Mouse (Mus musculus): ENCODE data around the gene Tma7. TPM values are rescaled to one million over a fixed set of nuclear protein-coding genes. Genes with fewer than 3 reads are reported as not detected.

Gene Tma7
- polyA plus RNA-seq (2014; fragmentation: Nextera tagmentation; extraction: Ambion mirVana): 733 and 824 TPM in 2 replicates

- H3K4me3 ChIP-seq (replicated peaks; ENCODE audit: low read depth, low read length): peak within 1 kb of the TSS; percentile 80
- H3K36me3 ChIP-seq (ENCODE audit: control insufficient read depth, insufficient read depth, low read length): peaks cover 12% of the 10 kb centered on the region; the same call in 1 of the 2 replicates
- peaks cover 15% of the 10 kb centered on the region for H3K4me1 ChIP-seq (ENCODE audit: control insufficient read depth, insufficient read depth, low read length)
- H3K9me3 ChIP-seq (ENCODE audit: control insufficient read depth, low read length): no peaks in the 10 kb centered on the region
- DNase-seq (peak; percentile 91), ATAC-seq (ENCODE audit: low FRiP score, low TSS enrichment) (peak; percentile 96)
- peak within 1 kb of the TSS; percentile 66 for H3K27ac ChIP-seq (replicated peaks; ENCODE audit: low read depth, low read length)
- H3K9ac ChIP-seq (replicated peaks; ENCODE audit: low read length): peak within 1 kb of the TSS; percentile 86
- WGBS: under 1% methylated on average over 37 of the region's 37 CpGs
- no peaks in the 10 kb centered on the region for H3K27me3 ChIP-seq (ENCODE audit: control insufficient read depth, insufficient read depth, low read length)
- H3K4me2 ChIP-seq (ENCODE audit: low read length): peak within 1 kb of the TSS; percentile 89
These were observed at the start of gene Tma7, which contains the start of gene Ccdc51 for GRCm38 (mm10) chr9:109082124-109082800. Gene Tma7 (minus strand): TSS chr9:109082587. Gene Ccdc51 (plus strand): TSS chr9:109082493.

GRCm38 (mm10) chr9:109130076-109130475 is 47.7 kb upstream of the Tma7 start:
- 92% methylated on average over 5 of the region's 5 CpGs for WGBS
- DNase-seq (no peak), ATAC-seq (ENCODE audit: low FRiP score, low TSS enrichment) (no peak)
- Histone ChIP-seq H3K36me3 (ENCODE audit: control insufficient read depth, insufficient read depth, low read length) (no peaks in the 10 kb centered on the region), H3K9ac (replicated peaks; ENCODE audit: low read length) (no peak overlapping the region), H3K27me3 (ENCODE audit: control insufficient read depth, insufficient read depth, low read length) (no peaks in the 10 kb centered on the region), H3K4me3 (replicated peaks; ENCODE audit: low read depth, low read length) (no peak overlapping the region), H3K27ac (replicated peaks; ENCODE audit: low read depth, low read length) (no peak overlapping the region), H3K4me1 (ENCODE audit: control insufficient read depth, insufficient read depth, low read length) (no peaks in the 10 kb centered on the region), H3K9me3 (ENCODE audit: control insufficient read depth, low read length) (no peaks in the 10 kb centered on the region), H3K4me2 (ENCODE audit: low read length) (no peak overlapping the region)

GRCm38 (mm10) chr9:109128211-109128610 is 45.8 kb upstream of the Tma7 start:
- no peaks in the 10 kb centered on the region for H3K36me3 ChIP-seq (ENCODE audit: control insufficient read depth, insufficient read depth, low read length)
- H3K9me3 ChIP-seq (ENCODE audit: control insufficient read depth, low read length): no peaks in the 10 kb centered on the region
- H3K27me3 ChIP-seq (ENCODE audit: control insufficient read depth, insufficient read depth, low read length): no peaks in the 10 kb centered on the region
- DNase-seq (peak; percentile 69), ATAC-seq (ENCODE audit: low FRiP score, low TSS enrichment) (no peak)
- H3K4me3 ChIP-seq (replicated peaks; ENCODE audit: low read depth, low read length): no peak overlapping the region
- no peak overlapping the region for H3K27ac ChIP-seq (replicated peaks; ENCODE audit: low read depth, low read length)
- no peak overlapping the region for H3K4me2 ChIP-seq (ENCODE audit: low read length)
- no peaks in the 10 kb centered on the region for H3K4me1 ChIP-seq (ENCODE audit: control insufficient read depth, insufficient read depth, low read length)
- 59% methylated on average over 3 of the region's 3 CpGs for WGBS
- H3K9ac ChIP-seq (replicated peaks; ENCODE audit: low read length): no peak overlapping the region

- Histone ChIP-seq H3K4me2 (ENCODE audit: low read length) (no peak overlapping the region), H3K9ac (replicated peaks; ENCODE audit: low read length) (no peak overlapping the region), H3K36me3 (ENCODE audit: control insufficient read depth, insufficient read depth, low read length) (no peaks in the 10 kb centered on the region), H3K9me3 (ENCODE audit: control insufficient read depth, low read length) (no peaks in the 10 kb centered on the region), H3K4me1 (ENCODE audit: control insufficient read depth, insufficient read depth, low read length) (no peaks in the 10 kb centered on the region), H3K27me3 (ENCODE audit: control insufficient read depth, insufficient read depth, low read length) (no peaks in the 10 kb centered on the region), H3K4me3 (replicated peaks; ENCODE audit: low read depth, low read length) (no peak overlapping the region), H3K27ac (replicated peaks; ENCODE audit: low read depth, low read length) (no peak overlapping the region)
- DNase-seq (no peak), ATAC-seq (ENCODE audit: low FRiP score, low TSS enrichment) (no peak)
- 88% methylated on average over 4 of the region's 4 CpGs for WGBS
These were observed 44.7 kb upstream of the Tma7 start for GRCm38 (mm10) chr9:109127076-109127475.

- ATAC-seq (ENCODE audit: low FRiP score, low TSS enrichment): no peak
- no peaks in the 10 kb centered on the region for H3K4me1 ChIP-seq (ENCODE audit: control insufficient read depth, insufficient read depth, low read length)
- H3K27me3 ChIP-seq (ENCODE audit: control insufficient read depth, insufficient read depth, low read length): no peaks in the 10 kb centered on the region
- DNase-seq: no peak
- no peak overlapping the region for H3K4me2 ChIP-seq (ENCODE audit: low read length)
- 75% methylated on average over 3 of the region's 3 CpGs for WGBS
- no peak overlapping the region for H3K27ac ChIP-seq (replicated peaks; ENCODE audit: low read depth, low read length)
- H3K36me3 ChIP-seq (ENCODE audit: control insufficient read depth, insufficient read depth, low read length): peaks cover 5% of the 10 kb centered on the region; the same call in 1 of the 2 replicates
- no peak overlapping the region for H3K4me3 ChIP-seq (replicated peaks; ENCODE audit: low read depth, low read length)
- no peak overlapping the region for H3K9ac ChIP-seq (replicated peaks; ENCODE audit: low read length)
- H3K9me3 ChIP-seq (ENCODE audit: control insufficient read depth, low read length): no peaks in the 10 kb centered on the region
These were observed 43.1 kb upstream of the Tma7 start for GRCm38 (mm10) chr9:109125481-109125880.

GRCm38 (mm10) chr9:109125043-109125442 is 42.7 kb upstream of the Tma7 start:
- WGBS: 82% methylated on average over 2 of the region's 2 CpGs

GRCm38 (mm10) chr9:109124164-109124563 is 41.8 kb upstream of the Tma7 start:
- H3K4me2 ChIP-seq (ENCODE audit: low read length): no peak overlapping the region
- H3K9me3 ChIP-seq (ENCODE audit: control insufficient read depth, low read length): no peaks in the 10 kb centered on the region
- no peak overlapping the region for H3K27ac ChIP-seq (replicated peaks; ENCODE audit: low read depth, low read length)
- H3K36me3 ChIP-seq (ENCODE audit: control insufficient read depth, insufficient read depth, low read length): peaks cover 14% of the 10 kb centered on the region
- no peak overlapping the region for H3K9ac ChIP-seq (replicated peaks; ENCODE audit: low read length)
- DNase-seq (no peak), ATAC-seq (ENCODE audit: low FRiP score, low TSS enrichment) (no peak)
- no peaks in the 10 kb centered on the region for H3K4me1 ChIP-seq (ENCODE audit: control insufficient read depth, insufficient read depth, low read length)
- WGBS: 90% methylated on average over 3 of the region's 3 CpGs
- H3K27me3 ChIP-seq (ENCODE audit: control insufficient read depth, insufficient read depth, low read length): no peaks in the 10 kb centered on the region
- H3K4me3 ChIP-seq (replicated peaks; ENCODE audit: low read depth, low read length): no peak overlapping the region

More at GRCm38 (mm10) chr9:109125043-109125442, 42.7 kb upstream of the Tma7 start:
- no peaks in the 10 kb centered on the region for H3K4me1 ChIP-seq (ENCODE audit: control insufficient read depth, insufficient read depth, low read length)
- H3K27ac ChIP-seq (replicated peaks; ENCODE audit: low read depth, low read length): no peak overlapping the region
- H3K9ac ChIP-seq (replicated peaks; ENCODE audit: low read length): no peak overlapping the region
- ATAC-seq (ENCODE audit: low FRiP score, low TSS enrichment): no peak
- H3K9me3 ChIP-seq (ENCODE audit: control insufficient read depth, low read length): no peaks in the 10 kb centered on the region
- H3K4me2 ChIP-seq (ENCODE audit: low read length): no peak overlapping the region
- no peak overlapping the region for H3K4me3 ChIP-seq (replicated peaks; ENCODE audit: low read depth, low read length)
- H3K27me3 ChIP-seq (ENCODE audit: control insufficient read depth, insufficient read depth, low read length): no peaks in the 10 kb centered on the region
- H3K36me3 ChIP-seq (ENCODE audit: control insufficient read depth, insufficient read depth, low read length): peaks cover 6% of the 10 kb centered on the region
- DNase-seq: no peak

GRCm38 (mm10) chr9:109123266-109123665 is 40.9 kb upstream of the Tma7 start:
- Histone ChIP-seq H3K9ac (replicated peaks; ENCODE audit: low read length) (no peak overlapping the region), H3K4me3 (replicated peaks; ENCODE audit: low read depth, low read length) (no peak overlapping the region), H3K9me3 (ENCODE audit: control insufficient read depth, low read length) (no peaks in the 10 kb centered on the region), H3K27me3 (ENCODE audit: control insufficient read depth, insufficient read depth, low read length) (no peaks in the 10 kb centered on the region), H3K27ac (replicated peaks; ENCODE audit: low read depth, low read length) (no peak overlapping the region), H3K4me2 (ENCODE audit: low read length) (no peak overlapping the region), H3K4me1 (ENCODE audit: control insufficient read depth, insufficient read depth, low read length) (no peaks in the 10 kb centered on the region), H3K36me3 (ENCODE audit: control insufficient read depth, insufficient read depth, low read length) (peaks cover 23% of the 10 kb centered on the region)
- ATAC-seq (ENCODE audit: low FRiP score, low TSS enrichment) (no peak), DNase-seq (no peak)
- WGBS: 65% methylated on average over 6 of the region's 6 CpGs

- Histone ChIP-seq H3K9ac (replicated peaks; ENCODE audit: low read length) (no peak overlapping the region), H3K4me2 (ENCODE audit: low read length) (no peak overlapping the region), H3K27ac (replicated peaks; ENCODE audit: low read depth, low read length) (no peak overlapping the region), H3K9me3 (ENCODE audit: control insufficient read depth, low read length) (no peaks in the 10 kb centered on the region), H3K27me3 (ENCODE audit: control insufficient read depth, insufficient read depth, low read length) (no peaks in the 10 kb centered on the region), H3K4me3 (replicated peaks; ENCODE audit: low read depth, low read length) (no peak overlapping the region), H3K4me1 (ENCODE audit: control insufficient read depth, insufficient read depth, low read length) (no peaks in the 10 kb centered on the region), H3K36me3 (ENCODE audit: control insufficient read depth, insufficient read depth, low read length) (peaks cover 30% of the 10 kb centered on the region)
- ATAC-seq (ENCODE audit: low FRiP score, low TSS enrichment) (no peak), DNase-seq (peak; percentile 74)
- WGBS: 47% methylated on average over 2 of the region's 2 CpGs
These were observed 40.2 kb upstream of the Tma7 start for GRCm38 (mm10) chr9:109122553-109123085.

Measured in midbrain, embryonic 14.5 days (tissue).